Mouse (Mus musculus) heart, embryonic 12.5 days (tissue): ENCODE measurements around the gene Pias3. TPM values are rescaled to one million over a fixed set of nuclear protein-coding genes. Genes with fewer than 3 reads are reported as not detected.
"Not testable (repeated sequence)": the region's sequence is repeated elsewhere in the genome, so short reads cannot be mapped to it uniquely, and the experiment has no call there.

ENCODE experiments used
- ATAC-seq: fragments of 200-750 bp; cut with Nextera tagmentation; 2 replicates; pipeline ENCODE4 v1.8.0; 2017; ENCODE audit warnings: moderate TSS enrichment, moderate library complexity; ENCODE audit not compliant: insufficient number of reproducible peaks, low FRiP score
- H3K27ac ChIP-seq: fragments of 300-500 bp; sonication (generic); 2 replicates; pipeline ENCODE4 v1.5.1; 2016; ENCODE audit warnings: mild to moderate bottlenecking, moderate library complexity; ENCODE audit not compliant: poor library complexity, severe bottlenecking
- H3K27me3 ChIP-seq: fragments of 300-500 bp; sonication (generic); replicated peaks from 2 replicates; pipeline ENCODE4 v1.6.1; 2016; ENCODE audit warnings: mild to moderate bottlenecking, moderate library complexity
- H3K36me3 ChIP-seq: fragments of 300-500 bp; sonication (generic); 2 replicates; pipeline ENCODE4 v1.6.1; 2016; ENCODE audit warnings: mild to moderate bottlenecking, moderate library complexity
- H3K4me1 ChIP-seq: fragments of 300-500 bp; sonication (generic); replicated peaks from 2 replicates; pipeline ENCODE4 v1.6.1; 2016; ENCODE audit warnings: mild to moderate bottlenecking
- H3K4me2 ChIP-seq: fragments of 300-500 bp; sonication (generic); 2 replicates; pipeline ENCODE4 v1.6.1; 2016; ENCODE audit warnings: mild to moderate bottlenecking, moderate library complexity
- H3K4me3 ChIP-seq: fragments of 300-500 bp; sonication (generic); 2 replicates; pipeline ENCODE4 v1.5.1; 2016; ENCODE audit warnings: mild to moderate bottlenecking
- H3K9ac ChIP-seq: fragments of 300-500 bp; sonication (generic); 2 replicates; pipeline ENCODE4 v1.6.1; 2016; ENCODE audit warnings: mild to moderate bottlenecking, moderate library complexity
- H3K9me3 ChIP-seq: fragments of 300-500 bp; sonication (generic); replicated peaks from 2 replicates; pipeline ENCODE4 v1.6.1; 2016; ENCODE audit warnings: mild to moderate bottlenecking, moderate library complexity
- WGBS: fragments of 180-500 bp; shearing (Covaris S2); methylation state at CpG from one replicate; pipeline ENCODE4 v1.1.7; 2016; 5-methylcytosine and 5-hydroxymethylcytosine counted together
- polyA plus RNA-seq: library from polyadenylated mRNA; unstranded; fragments of >200 nt; fragmentation: Nextera tagmentation; extraction: Ambion mirVana; gene quantifications from 2 replicates; pipeline ENCODE4 v1.2.1, GENCODE M21; 2016

Pias3 gene
- polyA plus RNA-seq = 42.0 and 43.3 TPM in 2 replicates

- Histone ChIP-seq H3K27ac (peak within 1 kb of the TSS; percentile 92), H3K9ac (peak within 1 kb of the TSS; percentile 87), H3K4me2 (peak within 1 kb of the TSS; percentile 84), H3K4me1 (peaks cover 34% of the 10 kb centered on the region), H3K4me3 (peak within 1 kb of the TSS; percentile 76), H3K9me3 (no peaks in the 10 kb centered on the region), H3K36me3 (peaks cover 22% of the 10 kb centered on the region), H3K27me3 (no peaks in the 10 kb centered on the region)
- WGBS = under 1% methylated on average over 35 of the region's 35 CpGs
- ATAC-seq = peak; percentile 86
Measured at GRCm38 (mm10) chr3:96696198-96696765, at the start of gene Pias3. Gene Pias3, plus strand, starts transcription at chr3:96696384.

- 79% methylated on average over 3 of the region's 3 CpGs for WGBS
- H3K4me1 ChIP-seq = peaks cover 13% of the 10 kb centered on the region
- no peak overlapping the region for H3K9ac ChIP-seq
- no peak for ATAC-seq
- H3K4me3 ChIP-seq = no peak overlapping the region
- H3K36me3 ChIP-seq = peaks cover 16% of the 10 kb centered on the region
- H3K9me3 ChIP-seq = no peaks in the 10 kb centered on the region
- H3K27ac ChIP-seq = no peak overlapping the region
- H3K4me2 ChIP-seq = no peak overlapping the region
- no peaks in the 10 kb centered on the region for H3K27me3 ChIP-seq
Measured at GRCm38 (mm10) chr3:96647365-96647764, 48.8 kb upstream of the Pias3 start.

- H3K9me3 ChIP-seq = no peaks in the 10 kb centered on the region
- H3K4me2 ChIP-seq = no peak overlapping the region
- no peak overlapping the region for H3K9ac ChIP-seq
- no peaks in the 10 kb centered on the region for H3K27me3 ChIP-seq
- H3K36me3 ChIP-seq = no peaks in the 10 kb centered on the region
- 75% methylated on average over 2 of the region's 2 CpGs for WGBS
- H3K4me3 ChIP-seq = no peak overlapping the region
- H3K27ac ChIP-seq = no peak overlapping the region
- no peak for ATAC-seq
- peaks cover 10% of the 10 kb centered on the region for H3K4me1 ChIP-seq
Measured at GRCm38 (mm10) chr3:96660901-96661300, 35.3 kb upstream of the Pias3 start.

GRCm38 (mm10) chr3:96662731-96663316 is 33.4 kb upstream of the Pias3 start:
- WGBS = 46% methylated on average over 8 of the region's 8 CpGs
- H3K4me2 ChIP-seq = peak overlapping the region; percentile 67
- H3K9ac ChIP-seq = no peak overlapping the region
- 0 out of 2 replicates have a peak overlapping the region, but pooled peaks have one; percentile 28 for H3K4me3 ChIP-seq
- peak overlapping the region; percentile 1; the same call in 1 of the 2 replicates for H3K27ac ChIP-seq
- H3K4me1 ChIP-seq = peaks cover 10% of the 10 kb centered on the region
- H3K36me3 ChIP-seq = no peaks in the 10 kb centered on the region
- H3K9me3 ChIP-seq = no peaks in the 10 kb centered on the region
- H3K27me3 ChIP-seq = no peaks in the 10 kb centered on the region
- no peak for ATAC-seq

- Histone ChIP-seq H3K4me3 (peak overlapping the region; percentile 28), H3K4me1 (peaks cover 10% of the 10 kb centered on the region), H3K27me3 (no peaks in the 10 kb centered on the region), H3K36me3 (no peaks in the 10 kb centered on the region), H3K27ac (peak overlapping the region; percentile 1; the same call in 1 of the 2 replicates), H3K9ac (peak overlapping the region; percentile 21; the same call in 1 of the 2 replicates), H3K4me2 (peak overlapping the region; percentile 67), H3K9me3 (no peaks in the 10 kb centered on the region)
- WGBS = 5% methylated on average over 18 of the region's 18 CpGs
- peak; percentile 79 for ATAC-seq
Measured at GRCm38 (mm10) chr3:96663432-96664239, 32.5 kb upstream of the Pias3 start.

- H3K27ac ChIP-seq, H3K4me3 ChIP-seq, ATAC-seq, H3K9ac ChIP-seq, H3K27me3 ChIP-seq, H3K9me3 ChIP-seq, H3K36me3 ChIP-seq, H3K4me2 ChIP-seq: not testable (repeated sequence)
- WGBS = 80% methylated on average over 7 of the region's 7 CpGs
- peaks cover 17% of the 10 kb centered on the region for H3K4me1 ChIP-seq
Measured at GRCm38 (mm10) chr3:96665732-96666363, 30.3 kb upstream of the Pias3 start.

- Histone ChIP-seq H3K9ac (no peak overlapping the region), H3K27me3 (peaks cover 9% of the 10 kb centered on the region), H3K9me3 (no peaks in the 10 kb centered on the region), H3K36me3 (no peaks in the 10 kb centered on the region), H3K4me3 (no peak overlapping the region), H3K4me1 (peaks cover 17% of the 10 kb centered on the region), H3K4me2 (no peak overlapping the region), H3K27ac (no peak overlapping the region)
- no peak for ATAC-seq
- 82% methylated on average over 5 of the region's 5 CpGs for WGBS
Measured at GRCm38 (mm10) chr3:96666916-96667315, 29.3 kb upstream of the Pias3 start.

- Histone ChIP-seq H3K27ac (no peak overlapping the region), H3K4me3 (no peak overlapping the region), H3K9me3 (no peaks in the 10 kb centered on the region), H3K9ac (no peak overlapping the region), H3K4me2 (no peak overlapping the region), H3K27me3 (peaks cover 9% of the 10 kb centered on the region), H3K4me1 (peaks cover 17% of the 10 kb centered on the region), H3K36me3 (no peaks in the 10 kb centered on the region)
- no peak for ATAC-seq
- 36% methylated on average over 1 of the region's 1 CpGs for WGBS
Measured at GRCm38 (mm10) chr3:96667316-96667715, 28.9 kb upstream of the Pias3 start.

GRCm38 (mm10) chr3:96668424-96669067 is 27.6 kb upstream of the Pias3 start:
- Histone ChIP-seq H3K4me2 (no peak overlapping the region), H3K27ac (no peak overlapping the region), H3K4me1 (peaks cover 11% of the 10 kb centered on the region), H3K4me3 (no peak overlapping the region), H3K9ac (no peak overlapping the region), H3K9me3 (no peaks in the 10 kb centered on the region), H3K27me3 (peaks cover 9% of the 10 kb centered on the region), H3K36me3 (no peaks in the 10 kb centered on the region)
- 89% methylated on average over 5 of the region's 5 CpGs for WGBS
- ATAC-seq = no peak

GRCm38 (mm10) chr3:96669727-96670468 is 26.3 kb upstream of the Pias3 start, which contains the start of gene Ankrd35:
Gene Ankrd35, plus strand, starts transcription at chr3:96670131.
- H3K4me2 ChIP-seq = peak within 1 kb of the TSS; percentile 80
- H3K9me3 ChIP-seq = no peaks in the 10 kb centered on the region
- peaks cover 9% of the 10 kb centered on the region for H3K27me3 ChIP-seq
- H3K4me3 ChIP-seq = peak within 1 kb of the TSS; percentile 46
- 6% methylated on average over 35 of the region's 35 CpGs for WGBS
- ATAC-seq = peak; percentile 90
- H3K27ac ChIP-seq = no peak within 1 kb of the TSS
- peaks cover 6% of the 10 kb centered on the region for H3K4me1 ChIP-seq
- no peaks in the 10 kb centered on the region for H3K36me3 ChIP-seq
- H3K9ac ChIP-seq = peak within 1 kb of the TSS; percentile 52
